Mouse (Mus musculus) layer of hippocampus, adult 18-20 months (tissue): ENCODE results near the gene Pllp. TPM values are rescaled to one million over a fixed set of nuclear protein-coding genes. Genes with fewer than 3 reads are reported as not detected.

ENCODE experiments used
- DNase-seq, 2 experiments: peaks; one replicate each; pipeline ENCODE4 v3.0.0; 2022; ENCODE audit warnings: low spot score in 2 of 2
- total RNA-seq, 2 experiments: library from RNA; stranded (reverse); gene quantifications; 2 replicates each; pipeline ENCODE4 v1.2.3; 2021

Pllp gene
- total RNA-seq, 2 experiments from 2014 or later: 37.0 to 42.6 TPM

DNA sequence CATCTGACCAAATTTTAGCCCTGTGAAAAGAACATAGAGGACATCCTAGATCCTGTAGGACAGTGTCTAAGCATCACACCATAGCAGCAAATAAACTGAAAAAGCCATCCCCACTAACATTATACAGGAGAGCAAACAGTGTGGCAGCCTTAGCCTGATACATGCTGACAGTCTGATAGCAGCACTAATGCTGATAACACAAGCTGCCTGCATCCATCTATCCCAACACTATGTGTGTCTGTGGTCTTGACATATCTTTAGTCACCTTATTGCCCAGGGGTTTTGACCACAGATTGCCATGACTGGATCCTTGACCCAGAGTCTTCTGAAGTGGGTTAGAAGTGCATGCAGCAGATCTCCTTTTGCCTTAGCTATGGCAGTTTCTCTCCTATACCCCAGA lies 41.1 kb downstream of the Pllp start:
- no peak for DNase-seq

GRCm38 (mm10) chr8:94652951-94653350 lies 43.1 kb downstream of the Pllp start:
- DNase-seq: no peak

DNA sequence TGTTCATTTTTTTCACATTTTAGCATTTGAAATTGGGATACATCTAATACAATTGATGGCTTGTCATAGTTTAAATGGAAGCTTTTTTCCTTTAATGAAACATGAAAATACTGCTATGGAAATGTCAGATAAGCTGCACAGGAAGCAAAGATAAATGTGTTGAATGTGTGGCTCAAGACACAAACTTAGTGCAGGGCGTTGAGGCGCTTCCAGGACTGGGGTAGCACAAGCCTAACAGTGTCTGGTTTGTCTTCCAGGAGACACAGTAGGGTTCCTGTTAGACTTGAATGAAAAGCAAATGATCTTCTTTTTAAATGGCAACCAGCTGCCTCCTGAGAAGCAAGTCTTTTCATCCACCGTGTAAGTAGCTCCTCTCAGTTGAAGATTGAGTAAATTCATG lies 46.6 kb downstream of the Pllp start:
- DNase-seq: no peak

DNA sequence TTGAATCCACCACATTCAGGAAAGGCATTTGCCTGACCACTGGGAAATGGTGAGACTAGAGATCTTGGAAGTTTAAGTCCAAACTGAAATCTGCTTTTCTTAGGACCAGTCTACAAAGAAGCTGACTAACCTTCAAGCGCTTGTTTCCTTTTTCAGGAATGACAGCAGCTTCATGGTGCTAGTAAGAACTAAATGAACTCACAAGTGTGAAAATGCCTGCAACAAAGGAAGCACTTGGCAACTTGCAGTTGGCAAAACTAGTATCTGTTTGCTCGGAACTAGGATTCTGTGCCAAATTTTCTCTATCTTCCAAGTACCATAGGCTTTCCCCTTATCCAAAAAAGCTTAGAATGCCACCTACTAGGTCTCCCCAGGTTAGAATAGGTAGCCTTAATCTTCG lies 49.9 kb downstream of the Pllp start:
- DNase-seq: no peak

GRCm38 (mm10) chr8:94645202-94645601 lies 50.9 kb downstream of the Pllp start:
- DNase-seq: no peak

GRCm38 (mm10) chr8:94641938-94642337 lies 54.1 kb downstream of the Pllp start:
- DNase-seq: no peak

DNA sequence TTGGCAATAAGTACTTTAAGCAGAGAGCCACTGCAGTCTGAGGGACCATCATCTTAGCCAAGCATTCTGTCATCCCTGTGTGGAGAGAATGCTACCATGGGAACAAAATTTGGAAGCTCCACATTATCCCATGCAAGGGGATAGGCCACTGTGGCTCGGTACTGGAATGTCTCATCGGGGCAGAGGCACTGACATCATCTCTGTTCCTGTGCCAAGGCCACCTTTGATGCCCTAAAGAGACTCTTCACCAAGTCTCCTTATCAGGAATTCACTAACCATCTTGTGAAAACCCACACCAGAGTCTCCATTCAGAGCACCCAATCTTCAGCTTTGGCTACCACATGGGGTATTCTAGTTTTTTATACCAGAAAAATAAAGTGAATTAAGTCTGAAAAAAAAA lies 54.9 kb downstream of the Pllp start:
- no peak for DNase-seq

- no peak for DNase-seq
Measured at GRCm38 (mm10) chr8:94634211-94634610, 61.9 kb downstream of the Pllp start.

DNA sequence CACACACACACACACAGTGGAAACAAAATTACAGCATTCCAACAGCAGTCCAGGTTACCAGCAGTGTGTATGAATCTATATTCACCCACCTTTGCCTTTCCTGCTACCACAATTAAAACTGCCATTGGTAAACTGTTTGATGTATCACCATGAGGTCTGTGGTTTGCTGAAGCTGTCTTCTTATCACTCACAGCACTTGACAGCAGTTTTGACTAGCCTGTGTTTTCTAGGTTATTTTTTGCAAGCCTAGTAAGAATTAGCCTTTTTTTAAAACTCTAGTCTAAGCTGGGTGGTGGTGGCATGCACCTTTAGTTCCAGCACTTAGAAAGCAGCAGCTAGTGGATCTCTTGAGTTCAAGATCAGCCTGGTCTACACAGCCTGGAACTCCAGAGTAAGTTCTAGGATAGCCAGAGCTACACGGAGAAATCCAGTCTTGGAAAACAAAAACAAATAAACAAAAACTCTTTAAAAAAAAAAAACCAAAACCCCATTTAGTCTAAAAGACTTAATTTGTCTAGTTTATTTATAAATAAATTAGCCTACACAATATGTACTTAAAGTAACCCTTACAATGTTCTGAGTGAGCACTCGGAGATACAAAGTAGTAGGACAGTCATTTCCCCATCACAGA lies 62.4 kb downstream of the Pllp start:
- no peak for DNase-seq

Other genes starting within 250 kb of the Pllp start
- 10 to 100 TPM; 41.9 to 48.2 TPM for gene Cpne2, start 163.3 kb downstream of the Pllp start, total RNA-seq
- gene Rspry1, start 94.3 kb downstream of the Pllp start, total RNA-seq: 10 to 100 TPM; 25.1 to 26.4 TPM
- 10 to 100 TPM; 37.7 to 46.2 TPM for gene Fam192a, start 94.3 kb downstream of the Pllp start, total RNA-seq
- gene Arl2bp, start 29.7 kb downstream of the Pllp start, total RNA-seq: 100 to 1,000 TPM; 138 to 153 TPM
- gene Ccl22, start 49.3 kb upstream of the Pllp start, total RNA-seq: under 1 TPM; 0.15 to 0.23 TPM
- 100 to 1,000 TPM; 400 to 401 TPM for gene Cx3cl1, start 75.7 kb upstream of the Pllp start, total RNA-seq
- gene Ccl17, start 114.2 kb upstream of the Pllp start, total RNA-seq: 1 to 10 TPM; 4.7 to 4.9 TPM
- gene Coq9, start 142.0 kb upstream of the Pllp start, total RNA-seq: 10 to 100 TPM; 75.1 to 91.6 TPM
- 10 to 100 TPM; 69.4 to 77.1 TPM for gene Ciapin1, start 142.1 kb upstream of the Pllp start, total RNA-seq
- 10 to 100 TPM; 66.0 to 73.6 TPM for gene Polr2c, start 161.2 kb upstream of the Pllp start, total RNA-seq
- gene Dok4, start 180.1 kb upstream of the Pllp start, total RNA-seq: 10 to 100 TPM; 21.5 to 23.8 TPM
- gene Ccdc102a, start 221.8 kb upstream of the Pllp start, total RNA-seq: 1 to 10 TPM; 1.3 to 2.1 TPM
- under 1 TPM in 1 of 2 experiments, not detected in 1; 0.10 TPM for gene Adgrg5, start 227.4 kb upstream of the Pllp start, total RNA-seq